Mouse (Mus musculus): ENCODE data around the gene Psmd6.
A peak's percentile ranks its signal among the peaks of the same experiment; 100 is the strongest.

Psmd6 gene

GRCm38 (mm10) chr14:14120230-14121096 is at the start of gene Psmd6:
Gene Psmd6 (minus strand): TSS chr14:14120984.
- DNase-seq (ENCODE audit: low read depth, low spot score): peak; percentile 83

GRCm38 (mm10) chr14:14110710-14111109 is 10.1 kb downstream of the Psmd6 start:
- DNase-seq (ENCODE audit: low read depth, low spot score): no peak

- DNase-seq (ENCODE audit: low read depth, low spot score): no peak
Observed at GRCm38 (mm10) chr14:14104930-14105318, 15.9 kb downstream of the Psmd6 start.

- DNase-seq (ENCODE audit: low read depth, low spot score): no peak
Observed at GRCm38 (mm10) chr14:14104213-14104929, 16.4 kb downstream of the Psmd6 start.

- DNase-seq (ENCODE audit: low read depth, low spot score): no peak
Observed at GRCm38 (mm10) chr14:14101296-14101695, 19.5 kb downstream of the Psmd6 start.

GRCm38 (mm10) chr14:14100773-14101280 is 20.0 kb downstream of the Psmd6 start:
- DNase-seq (ENCODE audit: low read depth, low spot score): no peak

GRCm38 (mm10) chr14:14098330-14098980 is 22.3 kb downstream of the Psmd6 start:
- DNase-seq (ENCODE audit: low read depth, low spot score): peak; percentile 92

- DNase-seq (ENCODE audit: low read depth, low spot score): no peak
Observed at GRCm38 (mm10) chr14:14090571-14090970, 30.2 kb downstream of the Psmd6 start.

GRCm38 (mm10) chr14:14088016-14088791 is 32.6 kb downstream of the Psmd6 start:
- no peak for DNase-seq (ENCODE audit: low read depth, low spot score)

GRCm38 (mm10) chr14:14087348-14087747 is 33.4 kb downstream of the Psmd6 start:
- no peak for DNase-seq (ENCODE audit: low read depth, low spot score)

GRCm38 (mm10) chr14:14086711-14087263 is 34.0 kb downstream of the Psmd6 start:
- no peak for DNase-seq (ENCODE audit: low read depth, low spot score)

GRCm38 (mm10) chr14:14083811-14084210 is 37.0 kb downstream of the Psmd6 start:
- DNase-seq (ENCODE audit: low read depth, low spot score): no peak

- DNase-seq (ENCODE audit: low read depth, low spot score): no peak
Observed at GRCm38 (mm10) chr14:14080604-14081194, 40.1 kb downstream of the Psmd6 start.

- DNase-seq (ENCODE audit: low read depth, low spot score): no peak
Observed at GRCm38 (mm10) chr14:14071456-14071855, 49.3 kb downstream of the Psmd6 start.

GRCm38 (mm10) chr14:14070541-14071315 is 50.1 kb downstream of the Psmd6 start:
- no peak for DNase-seq (ENCODE audit: low read depth, low spot score)

GRCm38 (mm10) chr14:14068553-14068952 is 52.2 kb downstream of the Psmd6 start:
- no peak for DNase-seq (ENCODE audit: low read depth, low spot score)

GRCm38 (mm10) chr14:14067648-14068472 is 52.9 kb downstream of the Psmd6 start:
- no peak for DNase-seq (ENCODE audit: low read depth, low spot score)

- no peak for DNase-seq (ENCODE audit: low read depth, low spot score)
Observed at GRCm38 (mm10) chr14:14066241-14066640, 54.5 kb downstream of the Psmd6 start.

- peak; percentile 12 for DNase-seq (ENCODE audit: low read depth, low spot score)
Observed at GRCm38 (mm10) chr14:14065142-14065498, 55.7 kb downstream of the Psmd6 start.
